Mouse (Mus musculus) lung, postnatal 4 days (tissue): ENCODE data around the gene Dgcr6.
A peak's percentile ranks its signal among the peaks of the same experiment; 100 is the strongest.

Source experiments
- DNase-seq, 2 experiments: peaks; one replicate each; pipeline ENCODE4 v3.0.0; 2021

Gene Dgcr6

DNA sequence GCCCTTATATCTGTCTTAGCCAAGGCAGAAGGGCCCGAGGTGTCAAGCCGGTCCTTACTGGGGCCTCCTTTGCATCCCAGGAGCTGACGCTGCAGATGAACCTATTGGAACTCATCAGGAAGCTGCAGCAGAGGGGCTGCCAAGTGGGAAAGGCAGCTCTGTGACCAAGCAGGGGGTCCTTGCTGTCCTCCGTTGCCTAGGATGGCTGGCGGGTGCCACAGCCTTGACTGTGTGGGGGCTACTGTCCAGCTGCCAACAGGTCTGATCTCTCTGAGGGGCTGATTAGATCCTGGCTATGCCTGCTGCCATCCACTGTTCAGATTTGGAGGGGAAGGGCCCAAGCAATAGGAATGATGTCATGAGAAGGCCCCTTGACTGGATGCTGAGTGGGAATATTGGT, 18.1 kb downstream of the Dgcr6 start:
- peak in 1 of 2 experiments; percentile 13 for DNase-seq

DNA sequence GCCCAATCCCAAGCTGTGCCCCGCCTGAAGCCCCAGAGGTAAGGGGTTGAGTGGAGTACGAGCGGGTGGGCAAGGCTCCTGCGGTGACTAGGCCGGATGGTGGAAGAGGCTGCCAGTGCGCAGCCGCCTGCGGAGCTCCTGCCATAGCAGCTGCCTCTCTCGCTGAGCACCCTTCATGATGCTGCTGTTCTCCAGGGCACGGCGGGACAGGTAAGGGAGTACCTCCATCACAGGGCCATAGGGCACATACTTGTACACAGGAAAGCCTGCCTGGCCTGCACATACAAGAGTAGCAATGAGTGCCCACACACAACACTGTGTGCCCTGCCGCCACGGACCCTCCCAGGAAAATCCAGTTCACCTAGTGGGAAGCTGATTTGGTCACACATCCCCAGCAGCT, 19.4 kb downstream of the Dgcr6 start:
- DNase-seq = peak in 1 of 2 experiments; percentile 22

DNA sequence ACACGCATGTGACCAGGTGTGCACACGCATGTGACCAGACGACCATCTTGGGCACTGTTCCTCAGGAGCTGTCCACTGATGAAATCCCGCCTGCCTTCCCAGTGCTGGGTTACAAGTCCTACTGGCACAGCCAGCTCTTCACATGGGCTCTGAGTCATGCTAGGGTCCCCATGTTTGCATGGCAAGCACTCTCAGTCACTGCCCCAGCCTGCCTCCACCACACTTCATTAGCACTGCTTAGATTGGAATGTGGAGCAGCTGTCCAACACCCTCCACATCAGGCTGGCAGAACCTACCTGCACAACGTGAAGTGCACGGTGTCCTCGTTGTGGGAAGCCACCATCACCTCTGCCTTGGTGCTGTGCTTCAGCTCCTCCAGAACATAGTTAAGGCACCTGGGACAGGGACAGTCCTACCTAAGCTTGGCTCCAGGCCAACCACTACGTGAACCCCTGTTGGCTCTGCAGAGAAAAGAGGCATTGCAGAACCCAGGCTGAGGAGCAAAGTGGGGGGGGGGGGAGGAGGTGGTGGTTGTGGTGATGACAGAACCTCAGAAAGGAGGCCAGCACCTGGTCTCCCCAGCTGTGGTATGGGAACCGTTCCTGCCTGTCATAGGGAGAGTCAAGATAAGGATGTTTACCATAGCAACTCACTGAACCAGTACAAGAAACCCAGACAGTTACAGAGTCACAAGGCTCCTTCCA, 20.8 kb downstream of the Dgcr6 start:
- peak in 1 of 2 experiments; percentile 25 for DNase-seq

DNA sequence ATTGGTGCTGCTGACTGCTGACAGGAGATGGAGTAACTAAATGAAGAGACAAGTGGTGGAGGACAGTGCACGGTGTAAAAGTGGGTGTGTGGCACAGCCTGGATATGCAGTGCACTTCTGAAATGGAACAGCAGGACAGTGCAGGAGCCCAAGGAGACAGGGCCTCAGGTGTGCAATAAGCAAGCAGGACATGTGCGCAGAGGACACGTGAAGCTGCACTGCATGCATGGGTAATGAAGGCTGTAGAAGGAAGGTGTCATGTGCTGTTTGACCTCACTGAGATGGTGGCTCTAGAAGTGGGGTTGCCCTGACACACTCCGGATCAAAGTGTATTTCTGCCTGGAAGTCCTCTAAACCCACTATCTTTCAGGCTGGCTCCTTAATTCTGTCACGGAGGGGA, 22.0 kb downstream of the Dgcr6 start:
- peak in 1 of 2 experiments; percentile 15 for DNase-seq

GRCm38 (mm10) chr16:18075201-18075600, 22.5 kb downstream of the Dgcr6 start:
- DNase-seq = peak in 1 of 2 experiments; percentile 1

DNA sequence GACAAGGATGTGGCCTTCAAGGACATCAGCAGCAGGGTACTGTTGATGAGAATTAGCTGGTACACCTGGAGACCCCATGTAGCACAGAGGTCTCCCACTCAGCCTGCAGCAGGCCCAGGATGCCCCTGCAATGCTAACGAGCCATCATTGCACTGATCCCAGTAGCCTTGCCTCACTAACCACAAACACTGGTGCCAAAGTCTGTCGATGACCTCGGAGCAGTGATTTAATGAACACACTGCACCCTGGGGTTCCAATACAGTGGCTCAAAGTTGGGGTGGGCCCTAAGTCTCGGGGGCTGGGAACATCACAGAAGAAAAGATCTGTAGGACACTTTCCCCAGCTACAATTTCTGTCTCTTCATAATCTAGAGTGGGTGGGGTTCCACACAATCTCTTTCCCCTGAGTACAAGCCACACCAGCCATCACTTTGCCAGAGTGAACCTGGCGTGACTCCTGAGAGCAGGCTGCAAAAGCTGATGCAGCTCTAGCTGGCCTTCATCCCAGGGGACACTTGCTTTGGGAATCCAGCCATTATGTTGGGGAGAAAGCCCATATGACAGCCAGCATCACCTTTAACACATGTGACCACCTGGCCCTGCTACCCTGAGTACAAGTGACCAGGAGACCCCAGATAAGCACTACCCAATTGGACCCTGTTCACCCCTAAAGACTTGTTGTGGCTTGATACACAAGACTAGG, 25.8 kb downstream of the Dgcr6 start:
- peak in 1 of 2 experiments; percentile 9 for DNase-seq

GRCm38 (mm10) chr16:18079300-18079699, 26.6 kb downstream of the Dgcr6 start:
- DNase-seq = peak in 1 of 2 experiments; percentile 2

- DNase-seq = no peak
These were observed 27.5 kb downstream of the Dgcr6 start for GRCm38 (mm10) chr16:18080171-18080570.

- no peak for DNase-seq
These were observed 28.6 kb downstream of the Dgcr6 start for GRCm38 (mm10) chr16:18081149-18081827.

DNA sequence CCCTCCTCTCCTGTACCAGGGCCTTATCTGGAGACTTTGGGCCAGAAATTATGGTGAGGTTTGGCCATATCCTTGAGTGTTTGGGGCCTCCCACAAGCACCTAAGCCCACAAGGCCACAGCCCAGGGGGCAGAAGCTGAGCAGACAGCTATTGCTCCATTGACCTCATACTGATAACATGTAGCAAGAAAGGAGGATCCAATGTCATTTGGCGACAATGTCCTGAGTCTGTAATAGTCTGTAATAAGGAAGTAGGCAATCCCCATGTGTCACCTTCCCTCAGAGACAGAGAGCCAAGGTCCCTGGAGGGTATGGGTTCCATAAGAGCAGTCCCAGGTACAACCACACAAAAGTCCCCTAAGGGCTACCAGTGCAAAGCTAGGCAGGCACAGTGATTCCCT, 29.6 kb downstream of the Dgcr6 start:
- DNase-seq = no peak

DNA sequence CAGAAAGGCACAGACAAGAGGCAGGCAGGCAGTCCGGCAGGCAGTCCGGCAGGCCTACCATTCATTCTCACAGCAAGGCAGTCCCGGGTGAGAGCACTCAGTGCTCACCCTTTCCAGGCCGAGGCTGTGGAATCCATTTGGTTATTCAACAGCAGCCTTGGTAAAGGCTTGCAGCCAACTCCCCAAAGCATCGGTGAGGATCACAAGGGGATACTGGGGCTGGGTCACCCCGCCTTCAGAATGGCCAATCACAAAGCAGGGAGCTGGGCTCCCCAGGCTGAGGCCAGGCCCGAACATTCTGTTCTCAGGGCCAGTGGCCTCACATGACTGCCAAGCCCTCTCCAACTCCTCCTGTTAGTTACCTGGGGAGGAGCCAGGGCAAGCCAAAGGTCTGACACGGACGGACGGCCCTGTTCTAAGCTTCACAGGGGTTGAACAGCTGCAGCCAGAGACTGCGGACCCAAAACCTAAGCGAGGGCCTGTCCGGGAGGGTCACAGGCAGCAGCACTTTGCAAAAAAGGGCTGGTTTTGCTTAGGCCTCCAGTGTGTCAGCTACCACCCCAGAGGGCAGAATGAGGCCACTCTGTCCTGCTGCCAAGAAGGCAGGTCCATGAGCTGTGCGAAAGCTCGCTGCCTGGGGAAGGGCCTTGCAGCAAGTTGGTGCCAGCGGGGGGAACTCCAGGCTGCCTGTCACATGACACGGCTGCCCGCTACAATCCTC, 30.7 kb downstream of the Dgcr6 start:
- DNase-seq = peak in 1 of 2 experiments; percentile 43

DNA sequence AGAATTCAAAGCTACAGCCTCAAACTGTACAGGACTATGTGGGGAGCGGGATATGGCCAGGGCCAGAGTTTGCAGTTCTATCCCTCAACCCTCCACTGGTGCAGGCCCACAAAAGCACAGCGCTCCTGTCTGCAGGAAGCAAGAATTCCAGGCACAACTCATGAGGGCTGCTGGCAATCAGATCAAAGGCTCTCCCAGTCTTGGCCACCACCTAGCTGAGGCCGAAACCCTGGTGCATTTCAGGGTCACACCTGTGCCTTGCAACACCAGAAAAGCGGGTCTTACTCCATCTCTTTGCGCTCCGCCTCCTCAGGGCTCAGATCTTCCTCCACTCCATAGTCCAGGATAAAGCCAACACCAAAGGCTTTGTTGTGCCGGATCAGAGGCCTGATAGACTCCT, 31.6 kb downstream of the Dgcr6 start:
- no peak for DNase-seq

GRCm38 (mm10) chr16:18087101-18087500, 34.4 kb downstream of the Dgcr6 start:
- peak in 1 of 2 experiments; percentile 22 for DNase-seq

DNA sequence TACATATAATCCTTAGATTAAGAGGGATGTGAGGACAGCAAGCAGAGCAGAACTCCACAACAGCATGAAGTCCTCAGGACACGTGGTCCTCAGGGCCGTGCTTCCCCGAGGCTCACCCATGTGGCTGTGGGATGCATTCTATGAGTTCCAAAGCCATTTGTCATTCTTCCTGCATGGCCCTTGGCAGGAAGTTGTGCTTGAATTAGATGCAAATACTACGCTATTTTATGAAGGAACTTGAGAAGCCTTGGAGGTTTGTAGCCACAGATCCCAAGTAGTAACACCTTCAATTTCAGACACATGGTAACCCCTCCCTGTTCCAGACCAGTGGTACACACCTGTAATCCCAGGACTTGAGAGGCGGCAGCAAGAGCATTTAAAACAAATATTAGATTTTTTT, 43.7 kb downstream of the Dgcr6 start:
- DNase-seq = peak in 1 of 2 experiments; percentile 26

DNA sequence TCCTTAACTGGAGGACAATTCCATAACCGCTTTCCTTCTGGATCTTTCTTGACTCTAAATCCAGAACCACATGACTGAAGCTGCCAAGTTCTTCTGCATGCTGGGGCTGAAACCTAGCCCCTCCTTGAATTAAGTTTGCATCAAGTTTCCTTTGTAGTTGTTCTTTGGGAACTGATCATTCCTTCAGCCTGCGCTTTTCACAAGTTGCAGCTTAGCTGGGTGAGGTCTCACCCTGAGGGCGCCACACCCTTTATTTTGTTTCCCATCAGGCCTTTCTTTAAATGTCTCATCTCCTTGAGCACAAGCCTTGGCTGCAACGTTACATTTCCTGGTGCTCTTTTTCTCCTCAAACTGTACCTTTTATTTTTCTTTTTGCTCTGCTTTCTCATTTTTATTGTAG, 50.2 kb downstream of the Dgcr6 start:
- DNase-seq = no peak

- no peak for DNase-seq
These were observed 50.7 kb downstream of the Dgcr6 start for GRCm38 (mm10) chr16:18103366-18103765.

- DNase-seq = no peak
These were observed 51.1 kb downstream of the Dgcr6 start for GRCm38 (mm10) chr16:18103808-18104207.

DNA sequence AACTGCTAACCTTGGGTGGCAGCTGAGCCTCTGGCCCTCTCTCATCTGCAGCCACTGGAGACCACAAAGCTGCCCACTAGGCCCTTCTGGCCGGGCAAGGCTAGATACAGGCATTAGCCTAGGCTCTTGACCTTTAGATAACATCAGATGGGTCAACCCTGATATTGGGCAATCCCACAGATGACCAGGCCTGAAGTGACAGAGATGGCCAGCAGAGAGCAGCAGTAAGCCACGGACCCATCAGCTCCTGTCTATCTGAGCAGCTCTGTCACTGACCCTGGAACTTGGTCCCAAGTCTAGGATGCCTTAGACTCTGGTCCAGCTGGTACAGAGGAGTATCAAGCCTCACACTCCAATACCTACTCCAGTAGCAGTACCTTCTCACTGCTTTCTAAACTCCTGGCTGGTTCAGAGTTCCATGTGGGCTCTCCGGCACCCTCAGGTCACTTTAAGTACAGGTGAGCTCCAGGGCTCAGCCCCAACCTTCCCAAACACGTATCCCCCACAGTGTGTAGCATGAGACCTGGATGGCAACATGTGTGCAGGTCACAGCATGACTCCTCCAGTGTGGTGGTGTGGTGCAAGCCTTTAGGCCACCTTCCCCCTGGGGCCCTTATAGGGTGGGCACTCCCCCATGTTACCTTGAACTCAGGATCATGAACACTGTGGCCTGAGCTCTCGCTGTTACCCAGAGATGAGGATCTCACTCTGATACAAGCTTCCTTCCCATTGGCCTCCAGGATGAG, 55.7 kb downstream of the Dgcr6 start:
- peak; percentile 63 to 77 for DNase-seq

DNA sequence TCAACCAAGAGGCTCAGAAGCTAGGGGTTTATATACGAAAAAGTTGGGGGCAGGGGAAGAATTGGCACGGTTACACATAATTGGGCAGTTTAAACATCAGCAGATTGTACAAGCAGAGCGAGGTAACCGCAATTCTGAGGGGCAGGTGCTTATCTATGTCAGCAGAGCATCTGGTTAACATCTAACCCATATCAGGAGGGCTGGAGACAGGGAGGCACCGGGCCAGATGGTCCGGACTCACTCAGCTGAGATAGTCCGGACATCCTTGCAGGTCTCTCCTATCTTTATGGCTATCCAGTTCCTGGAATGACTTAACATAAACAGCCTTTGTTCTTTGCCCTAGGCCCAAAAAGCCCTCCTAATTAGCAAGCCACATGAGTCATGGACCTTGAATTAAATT, 58.4 kb downstream of the Dgcr6 start:
- DNase-seq = no peak

DNA sequence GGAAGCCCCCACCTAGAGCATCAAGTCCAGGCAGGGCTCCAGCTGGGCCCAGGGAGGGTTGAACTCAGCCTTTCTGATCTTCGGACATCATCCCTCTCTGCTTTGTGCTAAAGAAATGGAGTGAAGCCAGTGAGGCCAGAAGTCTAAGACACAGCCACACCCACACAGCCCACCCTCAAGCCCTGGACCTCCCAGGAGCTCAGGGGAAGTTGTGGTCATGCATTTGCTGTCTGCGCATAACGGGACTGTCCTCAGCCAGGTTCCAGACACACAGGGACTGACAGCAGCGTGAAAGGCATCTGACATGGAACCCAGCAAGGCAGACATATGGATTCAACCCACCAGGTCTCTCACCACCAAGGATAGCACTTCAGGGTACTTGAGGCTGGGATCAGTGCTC, 63.8 kb downstream of the Dgcr6 start:
- DNase-seq = peak in 1 of 2 experiments; percentile 17

GRCm38 (mm10) chr16:18118285-18118684, 65.6 kb downstream of the Dgcr6 start:
- DNase-seq = no peak

- peak; percentile 37 to 53 for DNase-seq
These were observed 66.5 kb downstream of the Dgcr6 start for GRCm38 (mm10) chr16:18119031-18119730.
